Mouse (Mus musculus): ENCODE results near the gene Uqcr11. TPM values are rescaled to one million over a fixed set of nuclear protein-coding genes. Genes with fewer than 3 reads are reported as not detected.

The Uqcr11 gene
- polyA plus RNA-seq, 1 experiment: 222 TPM

- Histone ChIP-seq H3K4me1 (ENCODE audit: control insufficient read depth, insufficient read depth, low read length) (peaks cover 4% of the 10 kb centered on the region; the same call in 1 of the 2 replicates), H3K4me3 (replicated peaks; ENCODE audit: control insufficient read depth, low read depth, low read length) (no peak overlapping the region), H3K27ac (ENCODE audit: control insufficient read depth, insufficient read depth, low read depth, low read length, poor library complexity) (no peak overlapping the region)
- 71% methylated on average over 7 of the region's 7 CpGs for WGBS
- no peak for TF ChIP-seq POLR2A (IDR thresholded peaks at IDR 0.05; ENCODE audit: borderline replicate concordance, control insufficient read depth, low read depth, low read length)
- TF ChIP-seq CTCF (IDR thresholded peaks at IDR 0.05; ENCODE audit: control insufficient read depth, insufficient read depth, low read length): no peak
Observed at GRCm38 (mm10) chr10:80385310-80385709, 21.3 kb downstream of the Uqcr11 start.

- Histone ChIP-seq H3K27ac (ENCODE audit: control insufficient read depth, insufficient read depth, low read depth, low read length, poor library complexity) (no peak overlapping the region), H3K4me3 (replicated peaks; ENCODE audit: control insufficient read depth, low read depth, low read length) (no peak overlapping the region), H3K4me1 (ENCODE audit: control insufficient read depth, insufficient read depth, low read length) (peaks cover 4% of the 10 kb centered on the region; the same call in 1 of the 2 replicates)
- WGBS: 73% methylated on average over 7 of the region's 7 CpGs
- no peak for TF ChIP-seq CTCF (IDR thresholded peaks at IDR 0.05; ENCODE audit: control insufficient read depth, insufficient read depth, low read length)
Observed at GRCm38 (mm10) chr10:80384709-80385108, 21.9 kb downstream of the Uqcr11 start.

- Histone ChIP-seq H3K4me1 (ENCODE audit: control insufficient read depth, insufficient read depth, low read length) (peaks cover 3% of the 10 kb centered on the region; the same call in 1 of the 2 replicates), H3K4me3 (replicated peaks; ENCODE audit: control insufficient read depth, low read depth, low read length) (no peak overlapping the region), H3K27ac (ENCODE audit: control insufficient read depth, insufficient read depth, low read depth, low read length, poor library complexity) (no peak overlapping the region)
- TF ChIP-seq CTCF (IDR thresholded peaks at IDR 0.05; ENCODE audit: control insufficient read depth, insufficient read depth, low read length): no peak
- TF ChIP-seq POLR2A (IDR thresholded peaks at IDR 0.05; ENCODE audit: borderline replicate concordance, control insufficient read depth, low read depth, low read length): no peak
- 80% methylated on average over 4 of the region's 4 CpGs for WGBS
Observed at GRCm38 (mm10) chr10:80384115-80384639, 22.5 kb downstream of the Uqcr11 start.

DNA sequence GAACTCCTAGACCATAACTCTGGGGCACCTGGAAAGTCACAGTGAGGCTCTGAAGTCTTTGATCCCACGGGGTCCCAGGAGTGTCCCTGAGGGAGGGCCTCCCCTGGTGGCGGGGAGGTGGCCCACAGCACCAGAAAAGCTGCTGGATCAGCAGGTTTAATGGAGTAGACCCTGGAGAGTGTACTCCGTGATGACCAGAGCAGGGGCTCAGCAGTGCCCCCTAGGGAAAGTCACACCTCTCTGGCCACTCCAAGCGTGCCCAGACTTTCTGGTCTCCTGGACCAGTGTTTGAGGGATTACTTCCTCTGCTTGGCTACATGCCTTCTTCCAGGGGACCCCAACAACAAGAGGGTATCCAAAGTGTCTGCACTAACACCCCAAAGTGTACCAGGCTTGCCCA lies 23.2 kb downstream of the Uqcr11 start:
- peaks cover 3% of the 10 kb centered on the region; the same call in 1 of the 2 replicates for H3K4me1 ChIP-seq (ENCODE audit: control insufficient read depth, insufficient read depth, low read length)
- TF ChIP-seq CTCF (IDR thresholded peaks at IDR 0.05; ENCODE audit: control insufficient read depth, insufficient read depth, low read length) (no peak), POLR2A (IDR thresholded peaks at IDR 0.05; ENCODE audit: borderline replicate concordance, control insufficient read depth, low read depth, low read length) (no peak)
- H3K4me3 ChIP-seq (replicated peaks; ENCODE audit: control insufficient read depth, low read depth, low read length): no peak overlapping the region
- 67% methylated on average over 4 of the region's 4 CpGs for WGBS
- no peak overlapping the region for H3K27ac ChIP-seq (ENCODE audit: control insufficient read depth, insufficient read depth, low read depth, low read length, poor library complexity)

DNA sequence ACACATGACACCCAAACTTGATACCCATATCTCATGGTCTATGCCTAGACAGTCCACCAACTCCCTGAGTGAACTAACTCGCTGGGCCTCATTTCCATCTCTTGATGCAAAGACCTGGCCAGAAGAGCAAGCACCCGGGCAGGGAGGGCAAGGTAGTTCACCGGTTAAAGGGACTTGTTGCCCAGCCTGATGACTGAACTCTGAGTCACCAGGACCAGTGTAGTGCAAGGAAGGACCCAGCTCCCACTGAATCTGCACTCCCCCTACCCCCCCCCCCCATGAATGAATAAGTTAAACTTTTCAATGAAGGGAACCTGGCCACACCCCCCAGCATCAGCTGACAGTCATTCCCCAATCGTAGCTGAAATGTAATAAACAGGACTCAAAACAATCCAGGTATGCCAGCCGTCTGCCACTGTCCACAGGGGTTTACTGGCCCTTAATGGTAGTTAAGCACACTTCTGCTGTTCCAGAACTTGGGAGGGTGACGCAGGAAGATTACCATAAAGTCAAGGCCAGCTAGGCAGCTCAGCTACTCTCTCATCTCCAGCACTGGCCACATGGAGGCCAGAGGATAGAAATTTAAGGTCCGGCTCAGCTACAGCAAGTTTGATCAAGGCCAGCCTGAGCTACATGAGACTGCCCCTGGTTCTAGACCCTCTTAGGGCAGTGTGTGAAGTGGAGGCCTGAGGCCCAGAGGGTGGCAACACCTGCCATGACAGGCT lies 23.8 kb downstream of the Uqcr11 start:
- 87% methylated on average over 7 of the region's 7 CpGs for WGBS
- Histone ChIP-seq H3K27ac (ENCODE audit: control insufficient read depth, insufficient read depth, low read depth, low read length, poor library complexity) (no peak overlapping the region), H3K4me1 (ENCODE audit: control insufficient read depth, insufficient read depth, low read length) (peaks cover 3% of the 10 kb centered on the region; the same call in 1 of the 2 replicates), H3K4me3 (replicated peaks; ENCODE audit: control insufficient read depth, low read depth, low read length) (no peak overlapping the region)
- TF ChIP-seq CTCF (IDR thresholded peaks at IDR 0.05; ENCODE audit: control insufficient read depth, insufficient read depth, low read length) (no peak), POLR2A (IDR thresholded peaks at IDR 0.05; ENCODE audit: borderline replicate concordance, control insufficient read depth, low read depth, low read length) (no peak)

GRCm38 (mm10) chr10:80377716-80378115 lies 28.9 kb downstream of the Uqcr11 start:
- WGBS: 50% methylated on average over 10 of the region's 10 CpGs

DNA sequence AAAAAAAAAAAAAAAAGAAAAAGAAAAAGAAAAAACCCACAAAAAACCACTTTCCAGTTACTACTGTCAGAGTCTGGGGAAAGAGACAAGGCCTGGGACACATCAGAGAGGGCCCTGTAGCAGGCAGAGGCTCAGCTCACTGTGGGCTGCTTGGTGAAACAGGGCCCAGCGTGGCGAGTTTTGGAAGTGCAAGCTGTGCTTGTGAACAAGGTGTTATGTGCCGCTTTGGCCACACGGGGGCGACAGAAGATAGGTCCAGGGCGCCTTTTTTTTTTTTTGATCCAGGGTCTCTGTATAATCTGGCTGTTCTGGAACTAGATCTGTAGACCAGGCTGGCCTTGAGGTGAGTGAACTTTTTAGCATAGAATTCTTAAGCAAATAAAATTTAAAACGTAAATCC lies 30.5 kb downstream of the Uqcr11 start:
- TF ChIP-seq POLR2A (IDR thresholded peaks at IDR 0.05; ENCODE audit: borderline replicate concordance, control insufficient read depth, low read depth, low read length) (no peak), CTCF (IDR thresholded peaks at IDR 0.05; ENCODE audit: control insufficient read depth, insufficient read depth, low read length) (peak; percentile 93)
- H3K27ac ChIP-seq (ENCODE audit: control insufficient read depth, insufficient read depth, low read depth, low read length, poor library complexity): no peak overlapping the region
- no peaks in the 10 kb centered on the region; the same call in 1 of the 2 replicates for H3K4me1 ChIP-seq (ENCODE audit: control insufficient read depth, insufficient read depth, low read length)
- H3K4me3 ChIP-seq (replicated peaks; ENCODE audit: control insufficient read depth, low read depth, low read length): no peak overlapping the region
- 2% methylated on average over 7 of the region's 7 CpGs for WGBS

More at GRCm38 (mm10) chr10:80377716-80378115, 28.9 kb downstream of the Uqcr11 start:
- Histone ChIP-seq H3K27ac (ENCODE audit: control insufficient read depth, insufficient read depth, low read depth, low read length, poor library complexity) (no peak overlapping the region), H3K4me1 (ENCODE audit: control insufficient read depth, insufficient read depth, low read length) (no peaks in the 10 kb centered on the region), H3K4me3 (replicated peaks; ENCODE audit: control insufficient read depth, low read depth, low read length) (no peak overlapping the region)
- TF ChIP-seq POLR2A (IDR thresholded peaks at IDR 0.05; ENCODE audit: borderline replicate concordance, control insufficient read depth, low read depth, low read length) (no peak), CTCF (IDR thresholded peaks at IDR 0.05; ENCODE audit: control insufficient read depth, insufficient read depth, low read length) (peak; percentile 67)

DNA sequence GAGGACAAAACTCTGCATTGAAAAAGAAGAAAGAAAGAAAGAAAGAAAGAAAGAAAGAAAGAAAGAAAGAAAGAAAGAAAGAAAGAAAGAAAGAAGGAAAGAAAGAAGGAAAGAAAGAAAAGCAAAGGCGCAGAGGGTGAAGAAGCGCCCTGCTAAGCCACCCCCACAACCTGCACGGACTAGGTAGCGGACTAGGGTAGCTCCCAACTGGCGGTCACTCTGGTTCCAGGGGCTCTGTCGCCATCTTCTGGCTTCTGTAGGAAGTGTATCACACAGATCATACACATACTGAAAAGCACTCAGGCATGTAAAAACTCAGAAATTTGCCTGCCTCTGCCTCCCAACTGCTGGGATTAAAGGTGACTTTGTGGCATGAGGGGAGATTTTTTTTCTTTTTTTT lies 32.6 kb downstream of the Uqcr11 start:
- 39% methylated on average over 6 of the region's 6 CpGs for WGBS
- no peak for TF ChIP-seq POLR2A (IDR thresholded peaks at IDR 0.05; ENCODE audit: borderline replicate concordance, control insufficient read depth, low read depth, low read length)
- TF ChIP-seq CTCF (IDR thresholded peaks at IDR 0.05; ENCODE audit: control insufficient read depth, insufficient read depth, low read length): peak; percentile 57
- Histone ChIP-seq H3K27ac (ENCODE audit: control insufficient read depth, insufficient read depth, low read depth, low read length, poor library complexity) (no peak overlapping the region), H3K4me1 (ENCODE audit: control insufficient read depth, insufficient read depth, low read length) (no peaks in the 10 kb centered on the region; the same call in 1 of the 2 replicates), H3K4me3 (replicated peaks; ENCODE audit: control insufficient read depth, low read depth, low read length) (no peak overlapping the region)
